In genomic region chr4:53826641-53827248, GRCm38 (mm10) we compare ENCODE assay signal across 8 mouse cellular contexts. TPM values are rescaled to one million over a fixed set of nuclear protein-coding genes. Genes with fewer than 3 reads are reported as not detected.
DNase-seq lines count a peak whose midpoint lies in the region; ATAC-seq and TF ChIP-seq lines count a peak whose summit lies in the region.

No protein-coding gene starts in this region.

- no peak for TF ChIP-seq POLR2A in spleen, adult 2 months (IDR thresholded peaks at IDR 0.05; ENCODE audit: low read depth, low read length)

- TF ChIP-seq CTCF in spleen, adult 2 months (IDR thresholded peaks at IDR 0.05; ENCODE audit: extremely low read depth, insufficient read depth, insufficient read length, insufficient replicate concordance) = no peak

- no peaks in the 10 kb centered on the region for H3K27me3 ChIP-seq in spleen, adult 2 months (ENCODE audit: control insufficient read depth, insufficient read depth, low read length)
- H3K27me3 ChIP-seq in forebrain, embryonic 11.5 days (ENCODE audit: control insufficient read depth, insufficient read depth, low read length) = no peaks in the 10 kb centered on the region
- no peaks in the 10 kb centered on the region for H3K27me3 ChIP-seq in limb, embryonic 13.5 days
- no peaks in the 10 kb centered on the region for H3K27me3 ChIP-seq in neural tube, embryonic 13.5 days

- H3K9ac ChIP-seq in forebrain, embryonic 11.5 days (ENCODE audit: low read length) = no peak overlapping the region; the same call in 1 of the 2 replicates
- peak overlapping the region; percentile 76 for H3K9ac ChIP-seq in limb, embryonic 13.5 days
- H3K9ac ChIP-seq in neural tube, embryonic 13.5 days = peak overlapping the region; percentile 86

- H3K36me3 ChIP-seq in spleen, adult 2 months (ENCODE audit: control insufficient read depth, insufficient read depth, low read length) = no peaks in the 10 kb centered on the region
- no peaks in the 10 kb centered on the region for H3K36me3 ChIP-seq in forebrain, embryonic 11.5 days (ENCODE audit: control insufficient read depth, insufficient read depth, low read length)
- H3K36me3 ChIP-seq in limb, embryonic 13.5 days = no peaks in the 10 kb centered on the region
- no peaks in the 10 kb centered on the region for H3K36me3 ChIP-seq in neural tube, embryonic 13.5 days

- peak overlapping the region; percentile 76 for H3K4me2 ChIP-seq in forebrain, embryonic 11.5 days (ENCODE audit: low read depth, low read length, severe bottlenecking)
- H3K4me2 ChIP-seq in limb, embryonic 13.5 days (replicated peaks) = peak overlapping the region; percentile 73
- peak overlapping the region; percentile 71 for H3K4me2 ChIP-seq in neural tube, embryonic 13.5 days

- no peaks in the 10 kb centered on the region for H3K9me3 ChIP-seq in forebrain, embryonic 11.5 days (ENCODE audit: control insufficient read depth, low read length)
- no peaks in the 10 kb centered on the region for H3K9me3 ChIP-seq in limb, embryonic 13.5 days
- no peaks in the 10 kb centered on the region for H3K9me3 ChIP-seq in neural tube, embryonic 13.5 days

- H3K27ac ChIP-seq in spleen, adult 2 months (ENCODE audit: insufficient read depth, low read length) = no peak overlapping the region
- H3K27ac ChIP-seq in forebrain, embryonic 11.5 days (ENCODE audit: low read depth, low read length) = no peak overlapping the region
- no peak overlapping the region for H3K27ac ChIP-seq in limb, embryonic 13.5 days
- H3K27ac ChIP-seq in neural tube, embryonic 13.5 days (replicated peaks) = no peak overlapping the region

- WGBS in spleen, adult 2 months = 12% methylated on average over 11 of the region's 11 CpGs
- 15% methylated on average over 11 of the region's 11 CpGs for WGBS in forebrain, embryonic 11.5 days
- WGBS in limb, embryonic 13.5 days = 18% methylated on average over 11 of the region's 11 CpGs
- 15% methylated on average over 11 of the region's 11 CpGs for WGBS in neural tube, embryonic 13.5 days

- H3K4me1 ChIP-seq in spleen, adult 2 months (ENCODE audit: control insufficient read depth, insufficient read depth, insufficient read length) = 0 out of 2 replicates have a peak, but pooled peaks cover 1% of the 10 kb centered on the region
- H3K4me1 ChIP-seq in forebrain, embryonic 11.5 days (replicated peaks; ENCODE audit: control insufficient read depth, insufficient read depth, low read length) = no peaks in the 10 kb centered on the region
- H3K4me1 ChIP-seq in limb, embryonic 13.5 days = peaks cover 10% of the 10 kb centered on the region; the same call in 1 of the 2 replicates
- peaks cover 11% of the 10 kb centered on the region for H3K4me1 ChIP-seq in neural tube, embryonic 13.5 days (replicated peaks)

- no peak for ATAC-seq in forebrain, embryonic 11.5 days (replicated peaks; ENCODE audit: low FRiP score)
- no peak for ATAC-seq in limb, embryonic 13.5 days (ENCODE audit: low FRiP score, low read depth)
- no peak for ATAC-seq in neural tube, embryonic 13.5 days (ENCODE audit: low read depth)

- H3K4me3 ChIP-seq in spleen, adult 2 months (ENCODE audit: extremely low read depth, insufficient read depth, insufficient read length) = peak overlapping the region; percentile 76
- peak overlapping the region; percentile 77 for H3K4me3 ChIP-seq in forebrain, embryonic 11.5 days (ENCODE audit: low read depth, low read length)
- H3K4me3 ChIP-seq in limb, embryonic 13.5 days = peak overlapping the region; percentile 86
- peak overlapping the region; percentile 88 for H3K4me3 ChIP-seq in neural tube, embryonic 13.5 days

- no peak for DNase-seq in spleen, adult 2 months (ENCODE audit: low read depth in 1 of 2, low spot score in 2 of 2)
- DNase-seq in spleen, postnatal 4 days (ENCODE audit: low spot score in 2 of 2) = no peak
- DNase-seq in forebrain, embryonic 11.5 days (ENCODE audit: low spot score) = no peak
- no peak for DNase-seq in layer of hippocampus, adult 8-10 months (ENCODE audit: low spot score in 2 of 2)
- no peak for DNase-seq in layer of hippocampus, postnatal 36 days
- no peak for DNase-seq in spleen, postnatal 14 days (ENCODE audit: low spot score in 2 of 2)

RNA-seq across cellular contexts. Expression of gene Tmem38b, which starts 0.9 kb away (rescaled TPM):
- 2.5 TPM in 2 replicates for polyA plus RNA-seq in spleen, adult 2 months (2012; rRNA removed)
- 7.8 and 9.1 TPM in 2 replicates for polyA plus RNA-seq in forebrain, embryonic 11.5 days (2014; fragmentation: Nextera tagmentation; extraction: Ambion mirVana)
- 10.5 and 10.6 TPM in 2 replicates for polyA plus RNA-seq in limb, embryonic 13.5 days (2015; fragmentation: Nextera tagmentation; extraction: Ambion mirVana)
- polyA plus RNA-seq in neural tube, embryonic 13.5 days (2015; fragmentation: Nextera tagmentation; extraction: Ambion mirVana) = 5.6 and 7.2 TPM in 2 replicates
- total RNA-seq in layer of hippocampus, adult 8-10 months (2022) = 10 to 100 TPM; 13.4 to 18.8 (median 17.3) TPM
- total RNA-seq in layer of hippocampus, postnatal 36 days (2021) = 10 to 100 TPM; 19.1 to 21.2 TPM

RNA-seq across cellular contexts. Expression of gene Tal2, which starts 47.2 kb away (rescaled TPM):
- polyA plus RNA-seq in spleen, adult 2 months (2012; rRNA removed) = not detected in 2 replicates
- 3.1 and 4.0 TPM in 2 replicates for polyA plus RNA-seq in forebrain, embryonic 11.5 days (2014; fragmentation: Nextera tagmentation; extraction: Ambion mirVana)
- 0.46 and 0.53 TPM in 2 replicates for polyA plus RNA-seq in limb, embryonic 13.5 days (2015; fragmentation: Nextera tagmentation; extraction: Ambion mirVana)
- 0.19 TPM in 1 of 2 replicates, not detected in the other for polyA plus RNA-seq in neural tube, embryonic 13.5 days (2015; fragmentation: Nextera tagmentation; extraction: Ambion mirVana)
- total RNA-seq in layer of hippocampus, adult 8-10 months (2022) = under 1 TPM; 0.10 to 0.20 (median 0.15) TPM
- total RNA-seq in layer of hippocampus, postnatal 36 days (2021) = under 1 TPM in 1 of 2 experiments, not detected in 1; 0.10 TPM
